Mouse (Mus musculus) heart, embryonic 15.5 days (tissue): ENCODE measurements around the gene Fibp. TPM values are rescaled to one million over a fixed set of nuclear protein-coding genes. Genes with fewer than 3 reads are reported as not detected.

ENCODE experiments used
- ATAC-seq: fragments of 200-750 bp; cut with Nextera tagmentation; replicated peaks from 2 replicates; pipeline ENCODE4 v1.8.0; 2017; ENCODE audit warnings: low read depth, moderate TSS enrichment; ENCODE audit not compliant: insufficient number of reproducible peaks, insufficient read depth, low FRiP score
- H3K27ac ChIP-seq: fragments of 300-500 bp; sonication (generic); 2 replicates; pipeline ENCODE4 v1.5.1; 2015; ENCODE audit warnings: mild to moderate bottlenecking, inconsistent platforms
- H3K27me3 ChIP-seq: fragments of 300-500 bp; sonication (generic); 2 replicates; pipeline ENCODE4 v1.6.1; 2015; ENCODE audit warnings: inconsistent platforms
- H3K36me3 ChIP-seq: fragments of 300-500 bp; sonication (generic); 2 replicates; pipeline ENCODE4 v1.6.1; 2015; ENCODE audit warnings: mild to moderate bottlenecking, inconsistent platforms
- H3K4me1 ChIP-seq: fragments of 300-500 bp; sonication (generic); replicated peaks from 2 replicates; pipeline ENCODE4 v1.6.1; 2015; ENCODE audit warnings: inconsistent platforms
- H3K4me2 ChIP-seq: fragments of 300-500 bp; sonication (generic); 2 replicates; pipeline ENCODE4 v1.6.1; 2015; ENCODE audit warnings: inconsistent platforms, mild to moderate bottlenecking, moderate library complexity
- H3K4me3 ChIP-seq: fragments of 300-500 bp; sonication (generic); 2 replicates; pipeline ENCODE4 v1.5.1; 2015; ENCODE audit warnings: mild to moderate bottlenecking, inconsistent platforms
- H3K9ac ChIP-seq: fragments of 300-500 bp; sonication (generic); 2 replicates; pipeline ENCODE4 v1.6.1; 2015; ENCODE audit warnings: mild to moderate bottlenecking, inconsistent platforms
- H3K9me3 ChIP-seq: fragments of 300-500 bp; sonication (generic); replicated peaks from 2 replicates; pipeline ENCODE4 v1.6.1; 2016; ENCODE audit warnings: inconsistent platforms
- WGBS: fragments of 180-500 bp; shearing (Covaris S2); methylation state at CpG from one replicate; pipeline ENCODE4 v1.1.7; 2015; ENCODE audit warnings: mixed read lengths; 5-methylcytosine and 5-hydroxymethylcytosine counted together
- polyA plus RNA-seq: library from polyadenylated mRNA; unstranded; fragments of >200 nt; fragmentation: Nextera tagmentation; extraction: Ambion mirVana; gene quantifications from 2 replicates; pipeline ENCODE4 v1.2.1, GENCODE M21; 2015

Fibp gene
- 97.9 and 106 TPM in 2 replicates for polyA plus RNA-seq

GRCm38 (mm10) chr19:5460465-5460911 lies at the start of gene Fibp:
Gene Fibp, plus strand, starts transcription at chr19:5460615.
- Histone ChIP-seq H3K4me2 (peak within 1 kb of the TSS; percentile 76), H3K36me3 (peaks cover 19% of the 10 kb centered on the region), H3K4me1 (peaks cover 50% of the 10 kb centered on the region), H3K27me3 (no peaks in the 10 kb centered on the region), H3K9me3 (no peaks in the 10 kb centered on the region), H3K9ac (peak within 1 kb of the TSS; percentile 79), H3K4me3 (peak within 1 kb of the TSS; percentile 77), H3K27ac (peak within 1 kb of the TSS; percentile 81)
- WGBS, result under 1% methylated on average over 32 of the region's 32 CpGs
- ATAC-seq, result peak; percentile 51

GRCm38 (mm10) chr19:5410641-5411040 lies 49.8 kb upstream of the Fibp start:
- ATAC-seq, result no peak
- no peak overlapping the region for H3K9ac ChIP-seq
- H3K9me3 ChIP-seq, result no peaks in the 10 kb centered on the region
- H3K27ac ChIP-seq, result no peak overlapping the region
- no peaks in the 10 kb centered on the region for H3K36me3 ChIP-seq
- H3K27me3 ChIP-seq, result no peaks in the 10 kb centered on the region
- WGBS, result 74% methylated on average over 5 of the region's 5 CpGs
- peaks cover 27% of the 10 kb centered on the region for H3K4me1 ChIP-seq
- H3K4me3 ChIP-seq, result no peak overlapping the region
- H3K4me2 ChIP-seq, result no peak overlapping the region

GRCm38 (mm10) chr19:5411961-5412360 lies 48.5 kb upstream of the Fibp start:
- H3K27ac ChIP-seq, result no peak overlapping the region
- ATAC-seq, result no peak
- peaks cover 24% of the 10 kb centered on the region for H3K4me1 ChIP-seq
- H3K36me3 ChIP-seq, result no peaks in the 10 kb centered on the region
- H3K4me3 ChIP-seq, result no peak overlapping the region
- H3K27me3 ChIP-seq, result no peaks in the 10 kb centered on the region
- H3K4me2 ChIP-seq, result no peak overlapping the region
- no peaks in the 10 kb centered on the region for H3K9me3 ChIP-seq
- no peak overlapping the region for H3K9ac ChIP-seq
- 53% methylated on average over 5 of the region's 5 CpGs for WGBS

- no peaks in the 10 kb centered on the region for H3K9me3 ChIP-seq
- H3K9ac ChIP-seq, result no peak overlapping the region
- ATAC-seq, result no peak
- WGBS, result 66% methylated on average over 4 of the region's 4 CpGs
- H3K27me3 ChIP-seq, result no peaks in the 10 kb centered on the region
- H3K4me3 ChIP-seq, result no peak overlapping the region
- H3K36me3 ChIP-seq, result peaks cover 8% of the 10 kb centered on the region
- no peak overlapping the region for H3K27ac ChIP-seq
- no peak overlapping the region for H3K4me2 ChIP-seq
- peaks cover 9% of the 10 kb centered on the region for H3K4me1 ChIP-seq
Observed at GRCm38 (mm10) chr19:5413840-5414239, 46.6 kb upstream of the Fibp start.

- H3K27ac ChIP-seq, result peak overlapping the region; percentile 20; the same call in 1 of the 2 replicates
- no peaks in the 10 kb centered on the region for H3K9me3 ChIP-seq
- no peak overlapping the region for H3K4me2 ChIP-seq
- ATAC-seq, result no peak; the same call in 1 of the 2 replicates
- H3K36me3 ChIP-seq, result peaks cover 9% of the 10 kb centered on the region
- no peak overlapping the region for H3K9ac ChIP-seq
- WGBS, result 65% methylated on average over 2 of the region's 2 CpGs
- H3K27me3 ChIP-seq, result no peaks in the 10 kb centered on the region
- H3K4me1 ChIP-seq, result 0 out of 2 replicates have a peak, but pooled peaks cover 5% of the 10 kb centered on the region
- H3K4me3 ChIP-seq, result no peak overlapping the region
Observed at GRCm38 (mm10) chr19:5414534-5414957, 45.9 kb upstream of the Fibp start.

GRCm38 (mm10) chr19:5418750-5419466 lies 41.5 kb upstream of the Fibp start:
- Histone ChIP-seq H3K4me1 (peaks cover 15% of the 10 kb centered on the region), H3K4me2 (no peak overlapping the region), H3K4me3 (no peak overlapping the region), H3K27me3 (no peaks in the 10 kb centered on the region), H3K27ac (no peak overlapping the region), H3K9me3 (no peaks in the 10 kb centered on the region), H3K36me3 (peaks cover 24% of the 10 kb centered on the region), H3K9ac (no peak overlapping the region)
- ATAC-seq, result no peak
- WGBS, result 88% methylated on average over 8 of the region's 8 CpGs

- no peaks in the 10 kb centered on the region for H3K9me3 ChIP-seq
- H3K9ac ChIP-seq, result no peak overlapping the region
- no peak for ATAC-seq
- H3K36me3 ChIP-seq, result peaks cover 24% of the 10 kb centered on the region
- no peak overlapping the region for H3K27ac ChIP-seq
- no peaks in the 10 kb centered on the region for H3K27me3 ChIP-seq
- H3K4me2 ChIP-seq, result no peak overlapping the region
- 88% methylated on average over 9 of the region's 9 CpGs for whole genome bisulfite sequencing
- peaks cover 13% of the 10 kb centered on the region for H3K4me1 ChIP-seq
- H3K4me3 ChIP-seq, result no peak overlapping the region
Observed at GRCm38 (mm10) chr19:5419630-5420029, 40.8 kb upstream of the Fibp start.

GRCm38 (mm10) chr19:5420579-5420978 lies 39.8 kb upstream of the Fibp start:
- no peak for ATAC-seq
- Histone ChIP-seq H3K4me3 (no peak overlapping the region), H3K4me1 (peaks cover 13% of the 10 kb centered on the region), H3K9me3 (no peaks in the 10 kb centered on the region), H3K36me3 (peaks cover 24% of the 10 kb centered on the region), H3K4me2 (no peak overlapping the region), H3K27ac (no peak overlapping the region), H3K27me3 (no peaks in the 10 kb centered on the region), H3K9ac (no peak overlapping the region)
- 93% methylated on average over 6 of the region's 6 CpGs for WGBS

GRCm38 (mm10) chr19:5421784-5422183 lies 38.6 kb upstream of the Fibp start:
- no peaks in the 10 kb centered on the region for H3K27me3 ChIP-seq
- H3K9ac ChIP-seq, result no peak overlapping the region
- no peaks in the 10 kb centered on the region for H3K9me3 ChIP-seq
- peaks cover 32% of the 10 kb centered on the region for H3K36me3 ChIP-seq
- WGBS, result 85% methylated on average over 5 of the region's 5 CpGs
- H3K4me3 ChIP-seq, result no peak overlapping the region
- H3K4me2 ChIP-seq, result no peak overlapping the region
- no peak overlapping the region for H3K27ac ChIP-seq
- ATAC-seq, result no peak
- H3K4me1 ChIP-seq, result peaks cover 25% of the 10 kb centered on the region

GRCm38 (mm10) chr19:5422267-5422666 lies 38.1 kb upstream of the Fibp start:
- H3K36me3 ChIP-seq, result peaks cover 37% of the 10 kb centered on the region
- WGBS, result 87% methylated on average over 10 of the region's 10 CpGs
- peaks cover 29% of the 10 kb centered on the region for H3K4me1 ChIP-seq
- H3K27ac ChIP-seq, result no peak overlapping the region
- H3K9me3 ChIP-seq, result no peaks in the 10 kb centered on the region
- H3K9ac ChIP-seq, result peak overlapping the region; percentile 23; the same call in 1 of the 2 replicates
- H3K4me3 ChIP-seq, result no peak overlapping the region
- H3K27me3 ChIP-seq, result no peaks in the 10 kb centered on the region
- H3K4me2 ChIP-seq, result no peak overlapping the region
- ATAC-seq, result no peak

GRCm38 (mm10) chr19:5422895-5423443 lies 37.4 kb upstream of the Fibp start:
- H3K9me3 ChIP-seq, result no peaks in the 10 kb centered on the region
- H3K27me3 ChIP-seq, result no peaks in the 10 kb centered on the region
- H3K9ac ChIP-seq, result no peak overlapping the region
- WGBS, result 85% methylated on average over 9 of the region's 9 CpGs
- peaks cover 34% of the 10 kb centered on the region for H3K36me3 ChIP-seq
- peak overlapping the region; percentile 91 for H3K4me2 ChIP-seq
- peaks cover 30% of the 10 kb centered on the region for H3K4me1 ChIP-seq
- H3K27ac ChIP-seq, result no peak overlapping the region
- peak overlapping the region; percentile 83 for H3K4me3 ChIP-seq
- no peak for ATAC-seq
